Mouse (Mus musculus): Measurements from ENCODE around the gene Tff2. TPM values are rescaled to one million over a fixed set of nuclear protein-coding genes. Genes with fewer than 3 reads are reported as not detected.

The Tff2 gene
- 1.4 and 2.8 TPM in 2 replicates for polyA plus RNA-seq (2012; rRNA removed)

DNA sequence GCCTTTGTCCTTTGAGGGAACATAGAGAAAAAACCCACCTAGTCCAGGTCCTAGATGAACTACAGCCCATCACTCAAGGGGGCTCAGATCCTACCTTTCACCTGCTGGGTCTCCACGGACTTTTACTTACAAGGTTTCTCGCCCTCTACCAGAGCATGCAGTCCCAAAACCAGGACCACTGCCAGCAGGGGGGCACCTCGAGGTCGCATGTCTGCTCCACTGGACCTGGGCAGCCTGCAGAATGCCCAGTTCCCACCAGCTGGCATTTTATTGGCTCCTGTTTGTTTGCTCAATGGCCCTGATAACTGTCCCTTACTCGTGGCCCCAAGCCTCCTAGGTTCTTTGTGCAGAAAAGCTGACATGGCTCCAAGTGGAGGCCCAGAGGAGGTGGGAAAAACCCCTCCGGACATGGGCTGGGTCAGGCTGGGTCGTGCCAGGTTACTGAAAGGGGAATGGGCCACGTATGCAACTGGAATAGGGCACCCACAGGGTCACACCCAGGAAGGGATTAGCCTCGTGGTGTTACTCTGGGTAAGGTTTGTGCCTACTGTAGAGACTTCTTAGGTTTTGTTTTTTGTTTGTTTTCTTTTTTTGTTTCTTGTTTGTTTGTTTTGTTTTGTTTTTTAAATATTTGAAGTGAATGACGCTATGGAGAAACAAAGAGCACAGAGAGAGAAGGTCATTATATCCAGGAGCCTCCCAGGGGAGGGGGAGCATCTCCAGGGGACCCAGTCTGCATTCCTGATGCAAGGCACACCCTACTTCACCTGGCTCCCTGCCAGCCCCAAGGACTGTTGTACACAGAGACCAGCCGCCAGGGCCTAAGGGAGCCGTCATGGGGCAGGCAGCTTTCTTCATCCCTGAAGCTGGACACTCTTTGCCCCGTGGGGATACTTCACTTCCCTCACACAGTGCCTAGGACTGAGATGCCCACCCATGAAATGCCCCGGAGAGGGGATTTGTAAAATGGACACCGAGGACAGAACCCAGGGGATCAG lies at the start of gene Tff2:
TSS of gene Tff2 (minus strand) at position 243 of the 998 bp plus-strand sequence.
- WGBS: 89% methylated on average over 15 of the region's 15 CpGs
- no peaks in the 10 kb centered on the region for H3K27me3 ChIP-seq (ENCODE audit: control insufficient read depth, insufficient read depth, low read length)
- no peaks in the 10 kb centered on the region for H3K4me1 ChIP-seq (replicated peaks; ENCODE audit: control insufficient read depth, insufficient read depth, low read length)
- H3K4me3 ChIP-seq (ENCODE audit: control insufficient read depth, insufficient read depth, low read length): no peak within 1 kb of the TSS
- no peak for DNase-seq
- TF ChIP-seq POLR2A (IDR thresholded peaks at IDR 0.05; ENCODE audit: control insufficient read depth, extremely low read depth, insufficient read depth, low read length, poor library complexity): no peak
- H3K36me3 ChIP-seq (ENCODE audit: control insufficient read depth, insufficient read depth, low read length): no peaks in the 10 kb centered on the region
- no peak within 1 kb of the TSS for H3K27ac ChIP-seq (ENCODE audit: control insufficient read depth, insufficient read depth, low read length)

DNA sequence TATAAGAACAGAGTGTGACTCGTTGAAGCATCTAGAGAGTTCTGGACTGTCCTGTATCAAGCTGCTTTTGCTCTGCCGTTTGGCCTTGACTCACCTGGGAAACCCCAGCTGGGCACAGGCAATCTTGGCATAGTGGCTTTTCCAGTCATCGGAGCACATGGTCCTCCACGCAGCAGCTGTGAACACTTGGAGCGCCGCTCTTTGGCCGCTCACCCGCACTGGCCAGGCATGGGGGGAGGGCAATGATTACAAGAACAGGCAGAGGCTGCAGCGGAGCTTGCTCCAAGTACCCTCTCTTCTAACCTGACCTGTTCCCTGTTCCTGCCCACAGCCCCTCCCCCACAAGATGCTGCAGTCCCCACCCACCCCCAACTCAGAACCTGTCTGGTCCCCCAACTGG lies 49.3 kb upstream of the Tff2 start:
- DNase-seq: no peak
- Histone ChIP-seq H3K36me3 (ENCODE audit: control insufficient read depth, insufficient read depth, low read length) (no peaks in the 10 kb centered on the region), H3K4me1 (replicated peaks; ENCODE audit: control insufficient read depth, insufficient read depth, low read length) (peaks cover 30% of the 10 kb centered on the region), H3K27me3 (ENCODE audit: control insufficient read depth, insufficient read depth, low read length) (no peaks in the 10 kb centered on the region), H3K4me3 (ENCODE audit: control insufficient read depth, insufficient read depth, low read length) (no peak overlapping the region), H3K27ac (ENCODE audit: control insufficient read depth, insufficient read depth, low read length) (no peak overlapping the region)
- TF ChIP-seq CTCF (IDR thresholded peaks at IDR 0.05; ENCODE audit: borderline replicate concordance, control insufficient read depth, extremely low read depth, insufficient read depth, low read length, poor library complexity) (no peak), POLR2A (IDR thresholded peaks at IDR 0.05; ENCODE audit: control insufficient read depth, extremely low read depth, insufficient read depth, low read length, poor library complexity) (no peak)
- 96% methylated on average over 9 of the region's 9 CpGs for WGBS

DNA sequence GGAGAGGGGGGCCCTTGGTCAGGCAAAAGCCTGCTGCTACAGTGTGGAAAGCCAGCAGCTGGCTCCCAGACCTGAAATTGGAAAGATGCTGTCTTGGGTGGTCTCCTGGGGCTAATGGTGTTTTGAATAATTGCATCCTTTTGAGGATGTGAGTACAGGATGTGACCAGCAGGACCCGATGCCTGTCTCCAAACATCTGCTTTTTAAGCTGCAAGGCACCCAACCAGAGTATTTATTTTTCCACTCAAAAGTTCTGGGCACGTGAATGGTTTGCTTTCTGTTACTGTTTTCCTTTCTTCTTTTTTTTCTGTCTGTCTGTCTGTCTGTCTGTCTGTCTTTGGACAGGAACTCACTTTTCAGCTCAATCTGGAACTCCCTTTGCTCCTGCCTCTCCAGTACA lies 48.6 kb upstream of the Tff2 start:
- Histone ChIP-seq H3K27me3 (ENCODE audit: control insufficient read depth, insufficient read depth, low read length) (no peaks in the 10 kb centered on the region), H3K36me3 (ENCODE audit: control insufficient read depth, insufficient read depth, low read length) (no peaks in the 10 kb centered on the region), H3K27ac (ENCODE audit: control insufficient read depth, insufficient read depth, low read length) (no peak overlapping the region), H3K4me1 (replicated peaks; ENCODE audit: control insufficient read depth, insufficient read depth, low read length) (peaks cover 30% of the 10 kb centered on the region), H3K4me3 (ENCODE audit: control insufficient read depth, insufficient read depth, low read length) (no peak overlapping the region)
- DNase-seq: no peak
- 66% methylated on average over 2 of the region's 2 CpGs for WGBS
- TF ChIP-seq CTCF (IDR thresholded peaks at IDR 0.05; ENCODE audit: borderline replicate concordance, control insufficient read depth, extremely low read depth, insufficient read depth, low read length, poor library complexity) (no peak), POLR2A (IDR thresholded peaks at IDR 0.05; ENCODE audit: control insufficient read depth, extremely low read depth, insufficient read depth, low read length, poor library complexity) (no peak)

DNA sequence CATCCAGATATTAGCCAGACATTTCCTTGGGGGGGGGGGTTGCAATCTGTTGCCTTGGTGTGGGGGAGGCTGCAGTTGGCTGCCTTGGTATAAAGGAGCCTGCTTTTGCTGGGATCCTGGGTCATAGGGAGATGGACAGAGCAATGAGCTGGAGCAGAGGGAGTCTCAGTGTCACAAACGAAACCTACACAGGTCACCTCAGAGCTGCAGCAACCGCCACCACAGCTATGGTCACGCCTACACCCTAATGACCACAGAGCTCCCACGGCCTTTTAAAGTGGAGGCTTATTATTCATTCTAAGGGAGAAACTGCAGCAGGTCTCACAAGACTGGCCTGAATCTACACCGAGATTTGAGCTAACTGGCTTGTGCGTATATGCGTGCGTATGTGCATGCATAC lies 47.7 kb upstream of the Tff2 start:
- DNase-seq: no peak
- H3K36me3 ChIP-seq (ENCODE audit: control insufficient read depth, insufficient read depth, low read length): no peaks in the 10 kb centered on the region
- TF ChIP-seq POLR2A (IDR thresholded peaks at IDR 0.05; ENCODE audit: control insufficient read depth, extremely low read depth, insufficient read depth, low read length, poor library complexity) (no peak), CTCF (IDR thresholded peaks at IDR 0.05; ENCODE audit: borderline replicate concordance, control insufficient read depth, extremely low read depth, insufficient read depth, low read length, poor library complexity) (no peak)
- H3K4me1 ChIP-seq (replicated peaks; ENCODE audit: control insufficient read depth, insufficient read depth, low read length): peaks cover 30% of the 10 kb centered on the region
- H3K27me3 ChIP-seq (ENCODE audit: control insufficient read depth, insufficient read depth, low read length): no peaks in the 10 kb centered on the region
- no peak overlapping the region for H3K27ac ChIP-seq (ENCODE audit: control insufficient read depth, insufficient read depth, low read length)
- no peak overlapping the region for H3K4me3 ChIP-seq (ENCODE audit: control insufficient read depth, insufficient read depth, low read length)
- WGBS: 73% methylated on average over 8 of the region's 8 CpGs

DNA sequence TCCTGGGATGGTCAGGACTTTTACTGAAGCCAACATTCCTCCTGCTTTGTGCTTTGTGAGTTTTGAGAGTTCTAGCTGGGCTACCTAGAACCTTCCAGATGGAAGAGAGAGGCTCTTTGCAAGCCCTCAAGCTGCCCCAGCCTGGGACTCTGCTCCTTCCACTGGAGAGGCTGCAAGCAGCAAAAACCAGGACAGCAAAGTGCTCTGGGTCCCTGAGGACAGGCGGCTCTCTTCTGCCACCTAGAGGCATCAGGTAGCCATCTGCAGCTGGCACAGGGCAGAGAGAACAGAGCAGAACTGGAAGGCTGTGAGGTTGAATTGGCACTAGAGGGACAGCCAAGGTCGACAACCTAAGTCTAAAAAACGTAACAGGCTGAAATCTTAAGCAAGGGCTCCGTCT lies 43.3 kb upstream of the Tff2 start:
- no peak overlapping the region for H3K27ac ChIP-seq (ENCODE audit: control insufficient read depth, insufficient read depth, low read length)
- peaks cover 30% of the 10 kb centered on the region for H3K4me1 ChIP-seq (replicated peaks; ENCODE audit: control insufficient read depth, insufficient read depth, low read length)
- WGBS: 19% methylated on average over 4 of the region's 4 CpGs
- no peaks in the 10 kb centered on the region for H3K27me3 ChIP-seq (ENCODE audit: control insufficient read depth, insufficient read depth, low read length)
- no peaks in the 10 kb centered on the region for H3K36me3 ChIP-seq (ENCODE audit: control insufficient read depth, insufficient read depth, low read length)
- DNase-seq: peak; percentile 77
- TF ChIP-seq POLR2A (IDR thresholded peaks at IDR 0.05; ENCODE audit: control insufficient read depth, extremely low read depth, insufficient read depth, low read length, poor library complexity): no peak
- peak; percentile 89; the same call in 1 of the 2 replicates for TF ChIP-seq CTCF (IDR thresholded peaks at IDR 0.05; ENCODE audit: borderline replicate concordance, control insufficient read depth, extremely low read depth, insufficient read depth, low read length, poor library complexity)
- H3K4me3 ChIP-seq (ENCODE audit: control insufficient read depth, insufficient read depth, low read length): no peak overlapping the region

DNA sequence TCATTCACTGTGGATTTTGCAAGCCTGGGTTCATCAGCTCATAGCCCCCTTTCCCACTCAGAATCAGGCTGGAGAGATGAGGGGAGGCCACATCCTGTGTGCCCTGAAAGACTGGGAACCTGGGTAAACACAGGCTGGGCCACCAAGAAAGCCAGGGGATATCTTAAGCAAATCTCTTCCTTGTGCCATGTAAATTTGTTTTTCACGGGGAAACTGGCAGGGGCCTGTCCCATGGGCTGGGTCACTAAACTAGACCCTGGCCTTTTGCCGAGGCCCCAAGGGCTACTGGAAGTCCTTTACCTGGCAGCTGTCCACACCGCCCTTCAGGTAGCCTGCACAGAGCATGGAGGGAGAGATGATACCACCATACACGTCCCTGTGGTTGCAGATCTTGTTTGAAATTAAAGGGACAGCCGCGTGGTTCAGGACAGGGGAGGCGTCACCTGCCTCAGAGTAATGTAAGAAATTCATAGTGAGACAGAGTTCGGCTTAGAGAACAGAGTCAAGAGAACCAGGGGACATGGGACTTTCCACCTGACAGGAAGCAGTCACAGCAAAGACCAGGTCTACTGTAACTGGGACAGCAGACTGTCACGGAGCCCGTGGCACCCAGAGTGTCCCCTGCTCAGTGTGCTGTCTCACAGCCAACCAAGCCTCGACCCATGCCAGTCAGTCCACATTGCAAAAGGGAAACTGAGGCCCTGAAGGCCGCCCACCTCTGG lies 40.3 kb upstream of the Tff2 start:
- TF ChIP-seq CTCF (IDR thresholded peaks at IDR 0.05; ENCODE audit: borderline replicate concordance, control insufficient read depth, extremely low read depth, insufficient read depth, low read length, poor library complexity) (no peak), POLR2A (IDR thresholded peaks at IDR 0.05; ENCODE audit: control insufficient read depth, extremely low read depth, insufficient read depth, low read length, poor library complexity) (no peak)
- Histone ChIP-seq H3K4me3 (ENCODE audit: control insufficient read depth, insufficient read depth, low read length) (no peak overlapping the region), H3K27me3 (ENCODE audit: control insufficient read depth, insufficient read depth, low read length) (no peaks in the 10 kb centered on the region), H3K36me3 (ENCODE audit: control insufficient read depth, insufficient read depth, low read length) (no peaks in the 10 kb centered on the region), H3K4me1 (replicated peaks; ENCODE audit: control insufficient read depth, insufficient read depth, low read length) (peaks cover 21% of the 10 kb centered on the region), H3K27ac (ENCODE audit: control insufficient read depth, insufficient read depth, low read length) (peak overlapping the region; percentile 43; the same call in 1 of the 2 replicates)
- DNase-seq: no peak
- 80% methylated on average over 12 of the region's 12 CpGs for WGBS

Data from thymus, adult 2 months (tissue).